Mouse (Mus musculus) small intestine, adult 2 months (tissue): ENCODE data around the gene Laptm4a.

Source experiments
- CTCF ChIP-seq: fragments of 200-500 bp; IDR thresholded peaks from 2 replicates; pipeline ENCODE4 v1.5.1; 2012; ENCODE audit warnings: low read depth, mild to moderate bottlenecking, control low read depth, inconsistent platforms, low read length, moderate library complexity, mixed read lengths; ENCODE audit not compliant: insufficient replicate concordance, insufficient read length; ENCODE audit errors: extremely low read depth
- POLR2A ChIP-seq: fragments of 200-500 bp; IDR thresholded peaks from 2 replicates; pipeline ENCODE4 v1.6.1; 2012; ENCODE audit warnings: low read depth, mild to moderate bottlenecking, control low read depth, inconsistent platforms, low read length, moderate library complexity

DNA sequence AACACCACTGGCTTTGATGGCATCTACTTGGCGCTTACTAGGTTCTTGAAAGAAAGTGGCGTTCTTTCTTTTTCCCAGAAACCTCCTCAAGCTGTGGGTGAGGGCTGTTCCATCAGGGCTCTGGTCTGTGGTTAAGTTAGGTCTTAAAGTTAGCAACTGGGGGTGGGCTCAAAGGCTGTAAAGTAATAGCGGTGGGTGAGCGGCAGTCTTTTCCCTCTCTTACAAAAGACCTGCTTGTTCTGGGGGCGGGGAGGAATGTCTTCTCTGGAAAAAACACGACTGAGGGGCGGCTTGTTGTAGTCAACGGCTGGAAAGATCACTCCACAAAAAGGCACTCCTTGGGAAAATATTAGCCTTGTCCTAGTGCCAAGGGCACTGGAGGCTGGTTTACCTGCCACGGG is 32.7 kb downstream of the Laptm4a start:
- TF ChIP-seq CTCF (no peak), POLR2A (no peak)
